Mouse (Mus musculus) C2C12 (cell line): ENCODE measurements around the gene Cbfa2t3.

ENCODE experiments used
- CTCF ChIP-seq: IDR thresholded peaks from one replicate; pipeline ENCODE4 v1.5.1; 2011; ENCODE audit not compliant: control insufficient read depth, insufficient read depth, insufficient read length
- MYOG ChIP-seq: IDR thresholded peaks from one replicate; pipeline ENCODE4 v1.6.1; 2011; ENCODE audit not compliant: control insufficient read depth, insufficient read length; ENCODE audit errors: extremely low read depth
- USF1 ChIP-seq: IDR thresholded peaks from one replicate; pipeline ENCODE4 v1.6.1; 2011; ENCODE audit warnings: low read depth, mild to moderate bottlenecking, control low read depth, moderate library complexity

DNA sequence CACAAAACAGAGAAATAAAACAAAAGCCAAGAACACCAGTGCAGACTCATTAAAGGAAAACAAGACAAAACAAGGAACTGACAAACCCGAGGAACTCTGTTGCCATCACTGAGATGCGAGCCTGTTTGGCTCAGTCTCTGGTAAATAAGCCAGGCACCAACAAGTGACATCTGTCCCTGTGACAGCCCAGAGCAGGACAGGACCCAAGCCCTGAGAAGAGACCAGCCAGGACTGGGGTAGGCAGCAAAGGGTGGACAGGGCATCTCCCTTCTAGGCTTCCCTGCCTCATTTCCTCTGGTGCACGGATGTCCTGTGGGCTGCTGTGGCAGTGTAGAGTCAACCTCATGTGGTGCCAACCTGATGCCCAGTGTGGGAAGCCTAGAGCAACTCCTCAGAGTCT, 35.8 kb downstream of the Cbfa2t3 start:
- no peak for TF ChIP-seq MYOG
- no peak for TF ChIP-seq CTCF
- TF ChIP-seq USF1: no peak
